Comparison of ENCODE assay signal across 7 mouse cellular contexts in the genomic region with DNA sequence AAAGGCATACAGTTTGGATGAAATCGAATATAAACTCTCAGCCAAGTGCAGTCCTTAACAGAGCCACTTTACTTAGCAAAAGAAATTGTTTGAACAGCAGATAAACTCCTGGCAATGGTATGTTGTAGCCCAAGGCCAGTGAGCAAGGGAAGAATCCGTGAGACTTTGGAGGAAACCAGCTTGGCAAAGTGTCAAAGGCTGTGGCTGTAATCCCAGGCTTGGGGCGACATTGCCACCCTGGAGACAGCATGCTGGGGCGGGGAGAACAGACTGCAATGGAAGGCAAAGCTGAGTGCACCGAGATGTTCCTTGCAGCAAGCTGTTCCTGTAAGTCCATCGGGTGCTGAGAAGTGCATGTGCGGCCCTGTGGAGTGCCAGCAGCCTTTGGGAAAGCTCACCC.
DNase-seq lines count a peak whose midpoint lies in the region; ATAC-seq lines count a peak whose summit lies in the region.

No protein-coding gene starts in this region.

- WGBS in hindbrain, embryonic 15.5 days: 68% methylated on average over 7 of the region's 7 CpGs
- 77% methylated on average over 7 of the region's 7 CpGs for WGBS in hindbrain, embryonic 11.5 days
- WGBS in lung, embryonic 16.5 days: 28% methylated on average over 7 of the region's 7 CpGs
- 71% methylated on average over 7 of the region's 7 CpGs for WGBS in kidney, embryonic 15.5 days

- no peak overlapping the region for H3K27ac ChIP-seq in hindbrain, embryonic 15.5 days (replicated peaks)
- H3K27ac ChIP-seq in hindbrain, embryonic 11.5 days (ENCODE audit: low read depth, low read length): no peak overlapping the region
- H3K27ac ChIP-seq in lung, embryonic 16.5 days (ENCODE audit: low read length): peak overlapping the region; percentile 75
- no peak overlapping the region for H3K27ac ChIP-seq in kidney, embryonic 15.5 days

- ATAC-seq in hindbrain, embryonic 15.5 days (ENCODE audit: low FRiP score, low read depth): peak; percentile 55; the same call in 1 of the 2 replicates
- ATAC-seq in hindbrain, embryonic 11.5 days (ENCODE audit: low FRiP score): no peak
- peak; percentile 87 for ATAC-seq in lung, embryonic 16.5 days (ENCODE audit: low read depth)
- ATAC-seq in kidney, embryonic 15.5 days (replicated peaks; ENCODE audit: low FRiP score): no peak

- H3K4me1 ChIP-seq in hindbrain, embryonic 15.5 days (replicated peaks): peaks cover 10% of the 10 kb centered on the region
- H3K4me1 ChIP-seq in hindbrain, embryonic 11.5 days (replicated peaks; ENCODE audit: control insufficient read depth, insufficient read depth, low read length): no peaks in the 10 kb centered on the region
- peaks cover 13% of the 10 kb centered on the region for H3K4me1 ChIP-seq in lung, embryonic 16.5 days (replicated peaks; ENCODE audit: control insufficient read depth, insufficient read depth, low read length)
- peaks cover 10% of the 10 kb centered on the region for H3K4me1 ChIP-seq in kidney, embryonic 15.5 days

- no peaks in the 10 kb centered on the region for H3K27me3 ChIP-seq in hindbrain, embryonic 15.5 days
- H3K27me3 ChIP-seq in hindbrain, embryonic 11.5 days (ENCODE audit: control insufficient read depth, insufficient read depth, low read length): peaks cover 2% of the 10 kb centered on the region; the same call in 1 of the 2 replicates
- H3K27me3 ChIP-seq in lung, embryonic 16.5 days (ENCODE audit: control insufficient read depth, insufficient read depth, low read depth, low read length): peaks cover 4% of the 10 kb centered on the region; the same call in 1 of the 2 replicates
- peaks cover 32% of the 10 kb centered on the region for H3K27me3 ChIP-seq in kidney, embryonic 15.5 days

- H3K36me3 ChIP-seq in hindbrain, embryonic 15.5 days: no peaks in the 10 kb centered on the region
- H3K36me3 ChIP-seq in hindbrain, embryonic 11.5 days (ENCODE audit: control insufficient read depth, insufficient read depth, low read length): no peaks in the 10 kb centered on the region
- H3K36me3 ChIP-seq in lung, embryonic 16.5 days (ENCODE audit: control insufficient read depth, insufficient read depth, low read length): no peaks in the 10 kb centered on the region
- no peaks in the 10 kb centered on the region for H3K36me3 ChIP-seq in kidney, embryonic 15.5 days

- no peak overlapping the region for H3K9ac ChIP-seq in hindbrain, embryonic 15.5 days
- no peak overlapping the region for H3K9ac ChIP-seq in hindbrain, embryonic 11.5 days (ENCODE audit: low read depth, low read length)
- 0 out of 2 replicates have a peak overlapping the region, but pooled peaks have one; percentile 17 for H3K9ac ChIP-seq in lung, embryonic 16.5 days (ENCODE audit: low read length)
- no peak overlapping the region for H3K9ac ChIP-seq in kidney, embryonic 15.5 days

- DNase-seq in hindbrain, embryonic 11.5 days (ENCODE audit: low spot score): no peak
- peak; percentile 19 to 29 for DNase-seq in adrenal gland, adult 18-20 months (ENCODE audit: low spot score in 2 of 2)
- DNase-seq in adrenal gland, postnatal 25 days: peak; percentile 47
- DNase-seq in spleen, postnatal 36 days (ENCODE audit: low spot score in 2 of 2): no peak

- no peak overlapping the region for H3K4me3 ChIP-seq in hindbrain, embryonic 15.5 days
- no peak overlapping the region for H3K4me3 ChIP-seq in hindbrain, embryonic 11.5 days (ENCODE audit: low read depth, low read length)
- H3K4me3 ChIP-seq in lung, embryonic 16.5 days (ENCODE audit: low read length): no peak overlapping the region
- H3K4me3 ChIP-seq in kidney, embryonic 15.5 days (replicated peaks): no peak overlapping the region

- H3K9me3 ChIP-seq in hindbrain, embryonic 15.5 days: no peaks in the 10 kb centered on the region
- H3K9me3 ChIP-seq in hindbrain, embryonic 11.5 days (ENCODE audit: control insufficient read depth, low read length): no peaks in the 10 kb centered on the region
- no peaks in the 10 kb centered on the region for H3K9me3 ChIP-seq in lung, embryonic 16.5 days (ENCODE audit: control insufficient read depth, low read length)
- H3K9me3 ChIP-seq in kidney, embryonic 15.5 days (replicated peaks): no peaks in the 10 kb centered on the region

- H3K4me2 ChIP-seq in hindbrain, embryonic 15.5 days: no peak overlapping the region
- no peak overlapping the region for H3K4me2 ChIP-seq in hindbrain, embryonic 11.5 days (replicated peaks; ENCODE audit: low read depth, low read length)
- peak overlapping the region; percentile 1; the same call in 1 of the 2 replicates for H3K4me2 ChIP-seq in lung, embryonic 16.5 days (ENCODE audit: low read depth, low read length)
- H3K4me2 ChIP-seq in kidney, embryonic 15.5 days: no peak overlapping the region

Comparison
In these comparisons a context has a peak if more than half of its experiments do, and no peak if none do; other contexts are left out.
1. ATAC-seq: peak in hindbrain, embryonic 15.5 days (single experiment) and lung, embryonic 16.5 days (single experiment); none in hindbrain, embryonic 11.5 days (single experiment) and kidney, embryonic 15.5 days (single experiment).
2. DNase-seq: peak in adrenal gland, adult 18-20 months (2 of 2) and adrenal gland, postnatal 25 days (single experiment); none in hindbrain, embryonic 11.5 days (single experiment) and spleen, postnatal 36 days (0 of 2).